Mouse (Mus musculus) fibroblast of lung, adult 2 months (primary cell): ENCODE data around the gene Scnn1b.

Experiments
- DNase-seq: peaks from one replicate; pipeline ENCODE4 v3.0.0-alpha.2; 2011; ENCODE audit warnings: low read depth

Gene Scnn1b

GRCm38 (mm10) chr7:121913944-121914343, 49.1 kb downstream of the Scnn1b start:
- DNase-seq: no peak

- DNase-seq: no peak
Observed at GRCm38 (mm10) chr7:121924361-121924760, 59.5 kb downstream of the Scnn1b start.

- no peak for DNase-seq
Observed at GRCm38 (mm10) chr7:121927882-121928281, 63.0 kb downstream of the Scnn1b start.

DNA sequence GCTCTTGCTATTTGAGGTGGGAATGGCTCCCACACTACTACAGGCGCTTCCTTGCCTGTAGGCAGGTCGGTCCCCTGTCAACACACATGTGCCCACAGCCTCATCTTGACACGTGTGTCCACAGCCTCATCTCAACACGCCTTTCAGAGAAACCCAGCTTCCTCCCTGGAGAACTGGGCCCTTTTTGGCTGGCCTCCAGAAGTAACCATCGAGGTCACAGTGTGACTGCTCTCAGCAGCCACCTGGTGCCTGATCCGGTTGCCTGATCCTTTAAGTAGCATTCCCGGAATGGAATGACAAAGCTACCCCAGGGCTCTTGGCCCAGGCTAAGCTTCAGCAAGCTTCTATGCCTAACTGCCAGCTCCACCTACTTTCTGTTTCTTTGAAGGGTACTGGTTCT, 66.4 kb downstream of the Scnn1b start:
- no peak for DNase-seq

DNA sequence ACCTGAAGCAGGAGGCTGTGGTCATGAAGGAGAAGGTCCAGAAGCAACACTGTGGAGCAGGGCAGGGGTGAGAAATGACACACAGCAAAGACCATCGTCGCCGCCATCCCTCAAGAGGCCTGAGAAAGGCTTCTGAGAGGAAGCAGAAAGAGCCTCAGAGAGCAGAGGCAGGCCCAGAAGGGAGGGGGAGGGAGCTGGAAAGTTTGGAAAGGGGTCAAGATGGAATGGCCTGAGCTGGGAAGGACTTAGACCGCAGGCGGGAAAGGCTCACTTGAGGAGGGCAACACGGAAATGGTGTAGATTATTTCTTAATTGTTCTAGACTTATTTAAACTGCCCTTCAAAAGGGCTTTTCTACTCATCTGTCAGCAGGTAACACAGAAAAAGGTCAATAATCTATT, 68.8 kb downstream of the Scnn1b start:
- DNase-seq: no peak

- DNase-seq: no peak
Observed at GRCm38 (mm10) chr7:121934346-121934745, 69.5 kb downstream of the Scnn1b start.

DNA sequence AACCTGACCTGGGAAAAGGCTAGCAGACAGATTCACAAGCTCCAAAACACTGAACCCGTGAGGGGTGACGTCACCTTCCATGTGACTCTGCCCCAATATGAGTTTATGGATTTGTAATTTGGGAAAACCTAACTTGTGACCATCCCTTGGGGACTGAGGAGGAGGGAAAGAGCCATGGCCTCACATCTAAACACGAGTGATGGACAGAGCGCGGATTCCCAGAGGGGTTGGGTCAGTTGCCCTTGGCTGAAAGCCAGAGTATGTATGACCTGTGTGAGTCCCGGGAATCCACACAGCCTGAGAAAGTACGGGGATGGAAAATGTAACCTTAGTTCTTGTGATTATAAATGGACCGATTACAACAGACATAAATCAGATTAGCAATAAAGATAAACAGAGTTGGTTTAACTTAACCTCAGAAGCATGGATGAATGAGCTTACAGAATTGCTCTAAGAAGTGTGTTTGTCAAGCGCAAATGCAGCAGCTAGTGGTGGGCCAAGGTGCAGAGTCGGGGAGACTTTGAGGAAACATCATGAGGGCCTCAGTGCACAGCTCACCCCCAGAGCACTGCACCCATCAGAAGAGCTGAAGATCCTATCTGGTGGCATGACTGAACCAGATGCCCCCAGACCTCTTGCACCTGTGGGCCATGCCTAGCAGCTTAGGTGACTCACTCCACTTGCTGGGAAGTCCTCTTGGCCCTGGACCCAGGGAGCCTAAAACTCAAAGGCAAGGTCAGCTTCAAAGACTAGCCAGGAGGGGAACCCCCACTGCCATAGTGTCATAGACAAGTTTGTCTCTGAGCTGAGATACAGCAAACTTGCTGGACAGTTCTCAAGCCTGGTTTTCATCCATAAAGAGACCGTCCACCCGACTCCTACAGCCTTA, 71.3 kb downstream of the Scnn1b start:
- DNase-seq: no peak

DNA sequence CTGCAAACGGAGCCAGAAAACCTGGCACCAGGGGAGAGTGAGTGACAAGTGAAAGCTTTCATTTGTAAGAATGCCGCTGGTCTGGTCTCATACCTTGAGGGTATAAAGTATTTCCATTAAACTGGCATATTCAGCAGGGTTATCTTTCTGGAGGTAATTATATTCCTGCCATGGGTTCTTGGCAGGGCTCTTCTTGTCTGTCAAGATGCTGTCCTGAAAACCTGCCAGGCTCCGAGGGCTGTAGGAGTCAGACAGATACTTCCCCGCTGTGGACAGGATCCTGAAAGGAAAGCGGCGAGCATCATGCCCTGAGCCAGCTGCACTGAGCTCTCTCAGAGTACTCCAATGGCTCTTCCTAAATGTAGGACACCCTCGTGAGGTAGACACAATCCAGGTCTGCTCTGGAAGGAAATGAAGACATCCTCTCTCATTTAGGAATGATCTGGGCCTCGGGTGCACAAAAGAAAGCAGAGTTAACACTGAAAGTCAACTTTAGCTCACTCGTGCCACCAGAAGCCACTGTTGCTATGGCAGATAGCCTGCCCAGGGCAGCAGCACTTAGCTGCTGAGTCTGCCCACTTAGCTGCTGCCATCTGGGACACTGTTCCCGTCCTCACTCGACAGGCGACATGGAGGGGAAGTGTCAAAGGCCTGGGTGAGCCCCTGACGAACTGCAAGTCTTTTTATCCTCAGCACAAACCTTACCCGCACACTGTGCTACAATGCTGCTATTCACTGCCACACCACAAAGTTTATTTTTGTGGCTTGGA, 72.2 kb downstream of the Scnn1b start:
- DNase-seq: no peak

DNA sequence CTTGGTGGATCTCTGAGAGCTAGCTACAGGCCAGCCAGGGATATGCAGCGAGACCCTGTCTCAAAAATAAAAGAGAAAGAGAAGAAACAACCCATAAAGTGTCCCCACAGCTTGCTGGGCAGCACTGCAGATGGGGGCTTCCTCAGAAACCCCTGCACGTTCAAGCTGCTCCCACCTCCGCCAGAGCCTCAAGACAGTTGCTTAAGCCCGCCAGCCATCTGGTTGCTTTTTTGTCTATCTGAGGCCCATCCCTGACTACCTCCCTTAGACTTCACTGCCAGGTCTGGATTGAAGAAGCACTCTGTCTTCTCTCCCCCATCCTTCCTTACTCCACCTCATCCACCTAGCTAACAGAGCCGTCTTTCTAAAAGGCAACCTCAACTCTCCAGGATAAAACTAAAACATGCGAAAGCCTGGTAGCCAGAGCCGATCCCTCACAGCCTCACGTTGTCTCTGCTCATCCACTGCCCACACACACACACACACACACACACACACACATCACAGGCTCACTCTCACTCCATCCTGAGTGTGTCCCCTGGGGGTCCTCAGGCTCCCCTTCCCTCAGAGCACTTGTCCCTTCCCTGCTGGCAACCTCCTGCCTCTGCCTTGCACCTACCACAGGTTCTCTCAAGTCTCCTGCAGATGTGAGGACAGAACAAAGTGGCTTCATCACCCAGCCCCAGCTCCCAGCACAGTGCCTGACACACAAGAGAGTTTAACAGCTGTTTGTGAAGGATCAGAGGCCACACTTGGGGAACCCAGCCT, 73.5 kb downstream of the Scnn1b start:
- DNase-seq: no peak

DNA sequence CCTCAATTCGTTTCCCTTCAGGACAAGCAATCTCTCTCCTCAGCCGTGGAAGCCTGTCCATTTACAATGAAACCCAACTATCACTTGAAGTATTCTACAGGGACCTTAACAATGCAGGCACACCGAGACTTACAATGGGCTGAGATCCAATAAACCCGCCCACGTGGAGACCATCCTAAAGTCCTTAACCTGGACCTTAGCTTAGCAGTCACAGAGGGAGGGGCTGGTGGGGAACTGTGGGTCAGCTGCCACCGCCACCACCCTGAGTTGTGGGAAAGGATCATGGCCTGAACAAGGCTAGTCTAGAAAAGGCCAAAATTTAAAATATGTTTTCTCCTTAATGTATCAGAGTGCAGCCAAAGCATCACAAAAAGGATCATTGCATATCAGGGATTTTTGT, 74.4 kb downstream of the Scnn1b start:
- DNase-seq: no peak

GRCm38 (mm10) chr7:121939729-121940128, 74.9 kb downstream of the Scnn1b start:
- no peak for DNase-seq

DNA sequence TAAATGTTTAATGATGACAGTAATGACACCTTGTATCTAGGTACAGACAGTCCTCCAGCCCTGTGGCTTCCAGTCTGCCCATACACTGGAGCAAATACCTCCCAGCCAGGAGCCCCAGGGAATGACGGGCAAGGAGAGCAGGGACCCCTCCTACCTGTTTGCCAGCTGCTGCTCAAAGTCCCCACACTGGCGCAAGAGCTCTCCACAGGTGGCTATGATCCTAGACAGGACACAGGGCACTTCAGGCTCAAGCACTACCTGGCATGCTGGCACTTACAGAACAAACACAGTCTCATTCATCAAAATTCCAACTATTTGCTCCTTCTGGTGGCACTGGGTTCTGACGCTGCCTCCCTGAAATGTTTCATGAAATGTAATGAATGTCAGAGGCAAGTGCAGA, 76.2 kb downstream of the Scnn1b start:
- no peak for DNase-seq

GRCm38 (mm10) chr7:121941640-121942039, 76.8 kb downstream of the Scnn1b start:
- DNase-seq: no peak

DNA sequence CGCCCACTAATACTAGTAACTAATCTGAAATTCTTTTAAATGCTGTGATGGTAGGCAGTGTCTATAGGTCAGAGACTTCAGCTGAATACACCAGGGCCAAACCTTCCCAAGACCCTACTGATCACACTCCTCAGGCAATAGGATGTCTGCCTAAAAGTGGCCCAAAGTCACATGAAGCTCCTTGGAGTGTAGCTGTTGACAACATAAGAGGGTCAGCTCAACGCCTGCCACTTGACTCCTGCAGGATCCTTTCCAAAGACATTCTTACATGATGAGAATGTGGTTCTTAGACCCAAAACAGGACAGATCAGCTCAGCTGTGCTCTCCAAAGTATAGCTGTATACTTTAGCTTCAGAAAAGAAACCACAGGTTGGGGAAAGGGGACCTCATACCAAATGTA, 77.5 kb downstream of the Scnn1b start:
- DNase-seq: no peak

GRCm38 (mm10) chr7:121946196-121946595, 81.4 kb downstream of the Scnn1b start:
- DNase-seq: no peak

DNA sequence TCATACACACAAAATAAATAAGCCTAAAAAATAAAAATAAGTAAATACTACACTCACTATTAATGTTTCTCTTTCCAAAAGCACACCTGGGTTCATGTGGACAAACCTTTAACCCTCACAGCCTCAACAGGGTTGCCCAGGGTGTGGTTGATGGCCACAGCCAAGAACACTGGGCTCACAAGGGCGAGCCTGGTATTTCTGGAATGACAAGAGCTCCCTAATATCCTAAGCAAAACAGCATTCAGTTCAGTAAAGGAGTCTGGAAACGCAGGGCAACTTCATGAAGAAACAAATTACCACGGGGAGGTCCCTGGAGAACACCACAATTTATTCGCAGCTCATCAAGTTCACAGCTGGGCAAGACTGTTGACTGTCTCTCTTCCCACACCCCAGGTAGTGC, 82.7 kb downstream of the Scnn1b start:
- DNase-seq: no peak

- DNase-seq: no peak
Observed at GRCm38 (mm10) chr7:121954891-121955669, 90.2 kb downstream of the Scnn1b start.

GRCm38 (mm10) chr7:121955802-121956201, 91.0 kb downstream of the Scnn1b start:
- no peak for DNase-seq

GRCm38 (mm10) chr7:121961913-121962570, 97.2 kb downstream of the Scnn1b start:
- no peak for DNase-seq

DNA sequence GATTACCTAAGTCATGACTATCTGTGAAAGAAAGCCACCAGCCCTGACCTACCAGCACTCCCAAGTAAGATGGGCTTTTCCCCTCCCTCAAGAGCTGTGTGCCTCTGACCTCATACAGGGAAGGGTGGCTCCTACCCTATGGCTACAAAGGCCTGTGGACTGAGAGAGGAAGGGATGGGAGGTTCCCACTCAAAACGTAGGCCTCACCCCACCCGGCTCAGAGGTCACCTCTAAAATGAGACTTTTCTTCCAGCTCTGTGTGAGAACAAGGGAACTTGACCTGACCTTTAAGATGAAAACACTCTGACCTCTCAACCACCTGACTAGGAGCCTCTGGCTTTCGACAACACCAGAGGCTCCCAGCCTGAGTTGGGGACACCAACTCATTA, 97.7 kb downstream of the Scnn1b start:
- DNase-seq: no peak

DNA sequence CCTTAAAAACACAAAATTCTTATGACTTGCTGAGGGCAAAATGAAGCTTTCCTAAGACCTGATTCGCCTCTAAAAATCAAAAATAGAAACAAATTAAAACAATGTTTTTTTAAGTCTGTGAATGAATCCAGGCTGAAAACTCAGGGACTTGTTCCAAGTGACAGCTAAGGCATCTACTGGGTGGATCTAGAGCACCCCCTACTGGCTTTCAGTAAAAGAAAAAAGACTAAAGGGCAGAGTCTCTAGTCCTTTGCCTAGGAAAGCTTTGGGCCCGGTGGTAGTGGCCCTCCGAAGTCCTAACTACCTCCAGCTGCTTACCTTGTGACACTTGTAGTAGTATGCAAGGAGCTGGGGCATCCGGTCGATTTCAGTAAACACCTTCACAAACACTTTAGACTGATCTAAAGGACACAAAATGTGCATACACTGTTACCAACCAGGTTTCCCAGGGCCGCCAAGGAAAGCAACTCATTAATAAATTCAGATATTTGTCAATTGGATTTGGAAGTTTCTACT, 99.1 kb downstream of the Scnn1b start:
- DNase-seq: no peak
